Mouse (Mus musculus) megakaryocyte, adult 5-6 weeks (primary cell): ENCODE results near the gene Tnfaip1. TPM values are rescaled to one million over a fixed set of nuclear protein-coding genes. Genes with fewer than 3 reads are reported as not detected.
"Not testable (repeated sequence)": the region's sequence is repeated elsewhere in the genome, so short reads cannot be mapped to it uniquely, and the experiment has no call there.

Experiments
- ATAC-seq: 2 replicates; pipeline ENCODE4 v1.8.0; 2016; ENCODE audit warnings: mild to moderate bottlenecking, inconsistent platforms; ENCODE audit not compliant: poor library complexity, severe bottlenecking
- total RNA-seq, 2 experiments: library from RNA; stranded (forward) in 1 of 2; stranded (reverse) in 1 of 2; fragments of 153-499, 151-499 nt in 1 of 2; fragments of 221-1000, 200-1000 nt in 1 of 2; gene quantifications; 2 replicates each; pipeline versions ENCODE4 v1.2.3 to v1.2.4; 2015 to 2017

The Tnfaip1 gene
- total RNA-seq (2015) (13.2 and 13.4 TPM in 2 replicates), total RNA-seq (2017) (6.8 and 10.2 TPM in 2 replicates)

GRCm38 (mm10) chr11:78536080-78536689 lies at the start of gene Tnfaip1, which contains the start of gene Ift20:
TSS of gene Tnfaip1 (minus strand) at chr11:78536332.
TSS of gene Ift20 (plus strand) at chr11:78536361.
- ATAC-seq = peak; percentile 95

- no peak for ATAC-seq
Measured at GRCm38 (mm10) chr11:78582848-78583247, 46.7 kb upstream of the Tnfaip1 start.

DNA sequence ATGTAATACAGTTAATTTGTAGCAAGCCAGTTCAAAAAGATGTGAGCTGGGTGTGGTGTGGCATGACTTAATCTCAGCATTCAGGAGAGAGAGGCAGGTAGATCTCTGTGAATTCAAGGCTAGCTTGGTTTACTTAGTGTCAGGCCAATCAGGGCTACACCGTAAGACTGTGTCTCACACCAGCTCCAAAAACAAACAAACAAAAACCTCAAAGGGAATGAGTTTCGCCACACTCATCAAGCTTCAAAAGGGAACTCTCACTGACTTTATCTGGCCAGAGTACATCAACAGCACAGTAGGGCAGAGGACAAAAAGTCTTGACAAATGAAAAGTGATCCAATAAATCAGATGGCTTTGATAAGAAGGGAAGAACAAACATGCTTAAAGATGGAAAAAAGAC lies 38.8 kb upstream of the Tnfaip1 start:
- no peak for ATAC-seq

- ATAC-seq = no peak
Measured at GRCm38 (mm10) chr11:78574536-78574935, 38.4 kb upstream of the Tnfaip1 start.

GRCm38 (mm10) chr11:78574031-78574430 lies 37.9 kb upstream of the Tnfaip1 start:
- ATAC-seq = not testable (repeated sequence)

DNA sequence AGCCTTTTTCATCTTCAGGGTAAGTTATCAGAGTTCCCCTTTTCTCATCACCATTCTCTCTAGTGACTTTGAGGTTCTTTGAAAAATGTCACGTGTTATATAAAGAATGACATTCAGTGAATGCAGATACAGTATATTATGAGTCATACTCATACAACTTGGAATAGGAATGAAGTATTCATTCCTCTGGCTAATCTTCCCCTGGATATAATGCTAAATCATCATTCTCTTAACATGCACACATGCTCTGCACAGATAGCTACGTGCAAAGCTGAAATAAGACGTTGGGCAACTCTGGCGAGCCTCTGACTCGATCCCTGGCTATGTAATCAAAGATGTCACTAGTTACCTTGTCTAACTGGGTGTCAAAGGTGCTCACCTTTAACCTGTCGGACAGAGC lies 35.7 kb upstream of the Tnfaip1 start:
- ATAC-seq = no peak

DNA sequence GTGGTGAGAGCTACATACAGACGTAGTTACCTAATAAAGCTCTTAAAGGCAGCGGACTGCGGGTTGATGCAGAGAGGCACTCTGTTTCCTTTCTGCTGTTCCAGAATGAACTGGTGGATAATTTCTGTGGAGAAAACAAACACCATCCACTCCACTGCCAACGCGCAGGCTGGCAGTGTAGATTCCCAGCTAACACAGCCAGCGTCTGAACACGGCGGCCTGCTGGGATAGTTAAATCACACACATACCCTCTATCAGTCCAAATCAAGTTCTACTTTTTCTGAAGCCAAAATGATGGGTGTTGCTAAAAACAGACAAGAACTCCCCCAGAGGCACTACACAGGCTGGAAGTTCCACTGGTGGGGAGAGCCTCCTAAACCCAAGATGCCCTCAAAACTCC lies 35.3 kb upstream of the Tnfaip1 start:
- ATAC-seq = no peak

GRCm38 (mm10) chr11:78569806-78570205 lies 33.7 kb upstream of the Tnfaip1 start:
- no peak for ATAC-seq

DNA sequence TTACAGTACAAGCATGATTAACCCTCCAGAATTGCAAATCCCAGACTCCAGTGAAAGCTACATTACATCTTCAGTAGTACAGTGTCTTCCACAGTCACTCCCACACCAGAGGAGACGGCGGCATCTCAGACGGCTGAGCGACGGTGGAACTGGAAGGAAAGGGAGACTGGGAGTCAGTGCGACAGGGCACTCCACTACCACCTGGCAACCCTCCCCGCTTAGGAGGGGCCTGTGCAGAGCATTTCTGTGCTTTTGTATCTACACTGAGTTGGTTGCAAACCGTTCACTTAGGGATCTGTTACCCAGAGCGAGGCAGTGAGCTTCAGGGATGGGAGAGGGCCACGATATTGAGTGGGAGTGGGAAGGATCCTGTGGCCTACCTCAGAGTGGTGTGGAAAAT lies 32.7 kb upstream of the Tnfaip1 start:
- no peak for ATAC-seq

- ATAC-seq = no peak
Measured at GRCm38 (mm10) chr11:78567614-78568013, 31.5 kb upstream of the Tnfaip1 start.

DNA sequence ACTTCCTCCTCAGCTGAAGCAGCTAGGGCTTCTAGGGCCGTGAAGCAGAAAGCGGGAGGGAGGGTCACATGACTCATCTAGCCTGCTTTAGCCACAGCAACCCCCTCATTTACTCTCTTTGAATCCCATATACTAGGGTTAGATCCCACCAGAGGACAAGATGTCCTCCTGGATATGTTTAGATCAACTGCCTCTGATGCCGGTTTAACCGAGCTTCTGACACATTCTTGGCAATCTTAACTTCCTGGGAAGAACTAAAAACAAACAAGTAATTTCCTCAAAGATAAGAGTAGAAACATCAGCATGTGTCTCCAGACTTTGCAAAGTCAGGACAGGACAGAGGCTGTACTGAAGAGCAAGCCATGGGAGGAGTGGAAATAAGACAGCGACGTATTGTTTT lies 30.6 kb upstream of the Tnfaip1 start:
- ATAC-seq = 0 out of 2 replicates have a peak, but pooled peaks have one; percentile 10

- peak; percentile 82 for ATAC-seq
Measured at GRCm38 (mm10) chr11:78560447-78560846, 24.3 kb upstream of the Tnfaip1 start.

DNA sequence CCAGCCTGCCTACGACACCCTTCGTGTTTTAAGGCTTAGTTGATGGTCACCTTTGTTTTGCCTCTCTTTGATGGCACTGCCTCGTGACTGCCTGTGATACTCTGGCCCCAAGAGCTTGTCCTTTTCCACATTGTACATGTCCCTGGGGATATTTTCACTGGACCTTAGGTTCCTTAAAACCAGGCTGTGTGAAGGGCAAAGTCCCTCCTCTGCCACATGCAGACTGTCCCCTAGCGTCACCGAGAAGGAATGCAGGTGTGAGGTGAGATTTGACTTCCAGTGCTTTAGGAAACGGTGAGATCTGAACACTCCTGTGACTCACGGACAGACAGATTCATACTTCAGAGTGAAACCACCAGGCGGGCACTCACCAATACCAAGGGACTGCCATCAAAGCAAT lies 21.1 kb upstream of the Tnfaip1 start:
- no peak for ATAC-seq

- ATAC-seq = no peak
Measured at GRCm38 (mm10) chr11:78556070-78556469, 19.9 kb upstream of the Tnfaip1 start.

- ATAC-seq = no peak
Measured at GRCm38 (mm10) chr11:78555623-78556022, 19.5 kb upstream of the Tnfaip1 start.

DNA sequence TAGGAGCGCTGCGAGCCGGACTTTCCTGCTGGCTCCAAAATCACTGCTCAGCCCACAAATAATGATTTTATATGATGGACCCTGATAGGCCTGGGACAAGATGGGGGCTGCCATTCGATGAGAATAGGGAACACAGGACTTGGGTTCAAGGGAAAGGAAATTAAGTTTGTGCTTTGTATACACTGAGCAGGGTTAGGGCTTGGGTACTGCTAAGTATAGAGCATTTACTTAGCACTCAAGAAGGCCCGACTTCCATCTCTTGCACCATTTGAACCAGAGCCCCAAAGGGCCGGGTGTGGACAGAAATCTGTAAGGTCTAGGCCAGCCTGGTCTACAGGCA lies 14.9 kb upstream of the Tnfaip1 start:
- ATAC-seq = no peak

- ATAC-seq = peak; percentile 100
Measured at GRCm38 (mm10) chr11:78550168-78551058, 14.3 kb upstream of the Tnfaip1 start, which contains the start of gene Tmem97. TSS of gene Tmem97 (minus strand) at chr11:78550777.

- no peak for ATAC-seq
Measured at GRCm38 (mm10) chr11:78549491-78549987, 13.4 kb upstream of the Tnfaip1 start.

DNA sequence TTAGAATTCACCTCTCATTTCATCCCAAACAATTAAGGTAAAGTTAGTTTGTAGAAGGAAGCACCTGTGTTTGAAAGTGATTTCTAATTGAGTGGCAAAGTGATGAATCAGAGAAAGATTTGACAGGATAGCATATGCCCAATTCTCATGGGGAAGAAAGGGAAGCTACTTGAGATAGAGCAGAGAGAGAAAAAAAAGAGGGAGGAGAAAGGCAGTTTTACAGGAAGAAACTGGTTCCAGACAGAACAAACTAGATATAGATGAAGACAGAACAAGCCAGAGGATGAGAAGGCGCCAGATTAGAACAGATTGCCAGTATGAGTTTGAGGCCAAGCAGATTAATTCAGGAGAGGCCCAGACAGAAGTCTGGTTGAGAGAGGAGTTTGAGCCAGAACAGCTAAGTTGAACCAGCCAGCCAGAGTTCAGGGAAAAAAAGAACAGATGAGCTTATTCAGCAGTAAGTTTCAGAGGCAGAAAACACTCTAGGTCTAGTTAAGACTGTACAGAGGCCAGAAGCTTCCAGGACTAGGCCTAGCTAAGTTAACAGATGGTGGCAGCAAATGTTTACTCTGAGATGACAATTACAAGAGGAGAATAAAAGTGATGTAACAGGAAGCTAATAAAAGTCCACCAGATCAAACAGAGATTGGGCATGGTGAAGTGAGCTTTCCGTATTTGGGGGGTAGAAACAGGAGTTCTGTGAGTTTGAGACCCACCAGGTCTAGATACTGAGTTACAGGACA lies 11.8 kb upstream of the Tnfaip1 start:
- no peak for ATAC-seq

DNA sequence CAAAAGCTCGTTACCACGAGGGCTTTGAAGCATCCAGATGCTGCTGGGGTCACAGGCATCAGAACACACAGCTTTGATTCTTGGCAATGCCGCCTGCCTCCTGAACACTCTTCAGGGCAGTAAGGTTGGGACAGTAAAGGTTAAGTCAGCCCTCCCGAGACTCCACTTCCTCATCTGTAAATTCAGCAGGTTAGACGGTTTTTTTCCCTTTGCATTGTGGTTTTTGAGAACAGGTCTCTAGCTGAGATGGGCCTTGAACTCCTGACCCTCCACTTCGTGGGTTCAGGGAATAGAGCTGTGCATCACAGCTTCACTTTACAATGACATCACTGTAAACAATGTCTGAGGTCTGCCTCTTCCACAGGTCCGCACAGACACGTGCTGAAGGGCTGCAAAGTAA lies 9.0 kb upstream of the Tnfaip1 start:
- ATAC-seq = no peak

GRCm38 (mm10) chr11:78544449-78545111 lies 8.4 kb upstream of the Tnfaip1 start:
- no peak for ATAC-seq
